Mouse (Mus musculus): ENCODE results near the gene Ankrd31. TPM values are rescaled to one million over a fixed set of nuclear protein-coding genes. Genes with fewer than 3 reads are reported as not detected.

Ankrd31 gene
- polyA plus RNA-seq, 1 experiment from 2014 or later: not detected

Other genes starting within 250 kb of the Ankrd31 start
- gene Polk, start 205.7 kb upstream of the Ankrd31 start, polyA plus RNA-seq (2016; fragmentation: Nextera tagmentation; extraction: Ambion mirVana): 8.6 and 9.5 TPM in 2 replicates
- 5.9 and 7.1 TPM in 2 replicates for gene Col4a3bp, start 205.7 kb upstream of the Ankrd31 start, polyA plus RNA-seq (2016; fragmentation: Nextera tagmentation; extraction: Ambion mirVana)
- gene Hmgcr, start 77.3 kb upstream of the Ankrd31 start, polyA plus RNA-seq (2016; fragmentation: Nextera tagmentation; extraction: Ambion mirVana): 153 and 183 TPM in 2 replicates
- gene Gcnt4, start 176.4 kb downstream of the Ankrd31 start, polyA plus RNA-seq (2016; fragmentation: Nextera tagmentation; extraction: Ambion mirVana): 0.41 and 0.81 TPM in 2 replicates